Mouse (Mus musculus) CD4-positive, CD25-positive, alpha-beta regulatory T cell, adult 2 months (primary cell): Measurements from ENCODE around the gene Rbm47.

Experiments
- DNase-seq: peaks from one replicate; pipeline ENCODE4 v3.0.0-alpha.2; 2012; ENCODE audit warnings: low read depth, low spot score

Gene Rbm47

GRCm38 (mm10) chr5:66128948-66129347 lies 44.0 kb downstream of the Rbm47 start:
- DNase-seq = no peak

DNA sequence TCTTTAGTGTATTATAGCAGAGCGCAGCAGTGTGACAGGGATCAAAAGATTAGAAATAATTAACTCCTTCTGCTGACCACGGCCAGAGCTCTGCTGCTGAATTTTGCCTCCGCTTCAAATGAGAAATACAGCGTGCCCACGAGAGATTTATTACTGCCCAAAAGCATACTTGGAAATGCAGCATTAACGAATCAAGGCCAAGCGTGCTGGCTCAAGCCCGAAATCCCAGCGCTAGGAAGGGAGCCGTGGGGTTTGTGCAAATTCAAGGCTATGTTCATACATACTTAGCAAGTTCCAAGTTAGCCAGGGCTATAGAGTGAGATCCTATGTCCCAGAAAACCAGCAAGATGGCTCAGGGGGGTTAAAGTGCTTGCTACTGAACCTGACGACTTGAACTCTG lies 47.5 kb downstream of the Rbm47 start:
- DNase-seq = no peak

DNA sequence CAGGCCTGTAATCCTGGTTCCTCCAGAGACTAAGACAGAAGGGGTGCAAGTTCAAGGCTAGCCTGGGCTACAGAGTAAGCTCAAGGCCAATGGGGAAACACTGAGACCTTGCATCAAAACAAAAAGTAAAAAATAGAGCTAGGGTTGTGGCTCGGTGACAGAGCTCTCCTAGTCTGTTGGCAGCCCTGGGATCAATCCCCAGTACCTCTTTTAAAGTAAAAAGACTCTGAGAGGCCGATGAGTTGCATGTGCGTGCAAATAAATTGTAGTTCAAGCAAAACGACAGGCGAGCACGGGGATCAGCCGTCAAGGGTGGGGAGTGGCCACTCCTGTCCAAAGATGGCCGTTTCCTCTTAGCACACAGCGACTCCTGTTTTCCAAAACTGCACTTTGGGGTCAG lies 48.0 kb downstream of the Rbm47 start:
- DNase-seq = no peak

DNA sequence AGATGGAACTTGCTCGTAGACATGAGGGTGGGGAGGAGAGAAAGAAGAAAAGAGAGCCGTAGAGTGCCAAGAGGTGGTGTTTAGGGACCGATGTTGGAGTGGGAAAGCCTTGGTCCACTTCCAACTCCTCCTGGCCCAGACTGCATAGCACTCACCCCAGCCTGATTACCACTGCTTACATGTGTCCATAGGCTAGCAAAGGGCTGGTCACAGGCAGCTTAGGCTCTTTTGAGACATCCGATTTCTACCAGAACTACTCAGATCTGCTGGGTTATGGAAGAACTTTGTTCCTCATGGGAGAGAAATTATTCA lies 48.9 kb downstream of the Rbm47 start:
- no peak for DNase-seq

GRCm38 (mm10) chr5:66123295-66124088 lies 49.4 kb downstream of the Rbm47 start:
- DNase-seq = no peak

- no peak for DNase-seq
Measured at GRCm38 (mm10) chr5:66121255-66121654, 51.7 kb downstream of the Rbm47 start.

- no peak for DNase-seq
Measured at GRCm38 (mm10) chr5:66114751-66115150, 58.2 kb downstream of the Rbm47 start.

- no peak for DNase-seq
Measured at GRCm38 (mm10) chr5:66114208-66114607, 58.7 kb downstream of the Rbm47 start.

DNA sequence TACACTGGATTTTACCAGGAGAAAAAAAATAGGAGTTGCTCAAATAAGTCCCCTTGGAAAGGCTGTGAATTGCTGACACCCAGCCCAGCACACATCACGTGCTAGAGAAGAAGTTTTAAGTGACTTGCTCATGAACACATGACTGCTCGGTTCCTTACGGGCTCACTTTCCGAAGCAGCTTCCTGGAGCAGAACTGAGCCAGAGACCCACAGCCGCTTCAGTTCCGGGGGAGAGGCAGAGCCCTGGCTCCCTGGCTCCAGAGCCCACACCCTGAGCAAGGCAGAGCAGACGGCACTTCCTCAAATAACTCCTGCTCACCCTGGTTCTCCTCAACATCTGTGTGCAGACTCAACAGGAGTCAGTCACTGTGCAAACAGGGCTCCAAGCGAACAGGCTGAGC lies 60.9 kb downstream of the Rbm47 start:
- DNase-seq = no peak

- no peak for DNase-seq
Measured at GRCm38 (mm10) chr5:66106372-66106771, 66.5 kb downstream of the Rbm47 start.

GRCm38 (mm10) chr5:66105946-66106345 lies 67.0 kb downstream of the Rbm47 start:
- no peak for DNase-seq

GRCm38 (mm10) chr5:66105366-66105765 lies 67.6 kb downstream of the Rbm47 start:
- DNase-seq = peak; percentile 24

- DNase-seq = no peak
Measured at GRCm38 (mm10) chr5:66103386-66103785, 69.5 kb downstream of the Rbm47 start.

- DNase-seq = no peak
Measured at GRCm38 (mm10) chr5:66102821-66103220, 70.1 kb downstream of the Rbm47 start.

DNA sequence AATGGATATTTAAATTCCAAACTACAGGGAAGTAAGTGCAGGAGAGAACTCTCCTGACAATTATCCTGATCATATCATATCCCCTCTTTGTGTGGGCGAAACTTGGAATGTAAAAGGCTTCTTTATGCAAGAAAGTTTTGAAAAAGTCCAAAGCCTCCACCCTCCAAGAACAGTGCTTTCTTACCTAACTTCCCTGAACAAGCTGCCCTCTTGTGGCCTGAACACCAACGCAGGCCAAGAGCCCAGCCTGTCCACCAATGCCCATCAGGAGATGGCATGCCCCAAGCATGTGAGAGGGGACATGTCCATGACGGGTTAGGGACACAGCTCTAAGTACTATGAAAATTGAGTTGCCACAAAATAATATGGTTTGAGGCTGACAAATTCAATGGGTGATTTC lies 71.3 kb downstream of the Rbm47 start:
- peak; percentile 26 for DNase-seq

- DNase-seq = no peak
Measured at GRCm38 (mm10) chr5:66100322-66100721, 72.6 kb downstream of the Rbm47 start.

GRCm38 (mm10) chr5:66098094-66098871 lies 74.6 kb downstream of the Rbm47 start:
- DNase-seq = no peak

DNA sequence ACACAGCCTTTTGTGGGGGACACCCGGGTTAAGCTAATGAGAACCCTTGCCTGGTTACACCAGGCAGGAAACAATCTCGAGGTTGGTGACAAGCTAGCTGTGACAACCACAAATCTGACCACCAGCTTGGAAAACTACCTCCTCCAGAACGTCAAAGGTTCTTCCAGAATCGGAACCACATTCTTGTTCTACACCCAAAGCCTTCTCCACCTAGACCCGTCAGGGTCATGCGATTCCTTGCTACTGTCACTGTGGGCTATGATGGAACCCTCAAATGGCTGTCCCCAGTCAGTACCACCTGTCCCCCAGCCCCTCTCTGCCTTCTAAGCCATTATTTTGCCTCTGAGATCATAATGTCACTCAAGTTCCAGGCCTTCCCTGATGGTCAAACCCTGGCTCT lies 76.8 kb downstream of the Rbm47 start:
- DNase-seq = no peak

DNA sequence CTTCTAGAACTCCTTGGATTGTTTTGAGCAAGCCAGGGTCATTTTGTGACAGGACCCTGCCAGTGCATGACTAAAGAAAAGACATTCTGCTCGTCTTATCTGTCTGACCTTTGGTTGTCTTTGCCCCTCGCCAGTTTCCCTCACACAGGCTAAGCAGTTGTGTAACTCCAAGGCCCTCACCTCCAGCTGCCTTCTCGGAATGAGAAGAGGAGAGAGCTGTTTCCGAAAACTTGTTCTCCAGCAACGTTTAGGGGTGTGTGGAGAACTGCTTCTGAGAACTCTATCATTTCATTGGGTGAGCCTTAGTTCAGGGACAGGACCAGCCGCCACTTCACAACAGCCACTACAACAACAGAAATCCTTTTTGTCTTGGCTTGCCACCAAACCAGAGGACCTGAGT lies 77.8 kb downstream of the Rbm47 start:
- no peak for DNase-seq

- DNase-seq = no peak
Measured at GRCm38 (mm10) chr5:66090037-66090436, 82.9 kb downstream of the Rbm47 start.

DNA sequence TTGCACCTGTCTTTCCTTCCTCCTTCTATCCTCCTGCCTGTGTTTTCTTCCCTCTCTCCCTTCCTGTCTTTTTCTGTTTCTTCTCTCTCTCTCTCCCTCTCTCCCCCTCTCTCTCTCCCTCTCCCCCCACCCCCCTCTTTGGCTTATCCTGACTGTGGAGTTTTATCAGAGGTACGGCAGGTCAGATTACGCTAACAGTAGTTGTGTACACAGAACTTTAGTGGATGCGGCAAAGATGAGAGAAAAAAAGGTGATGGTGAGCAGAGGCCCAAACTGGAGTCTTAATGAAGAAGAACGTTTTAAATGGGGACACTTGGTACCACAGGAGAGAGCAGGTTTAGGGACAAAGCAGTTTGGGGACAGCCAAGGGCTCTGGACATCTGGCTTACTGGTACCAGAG lies 83.3 kb downstream of the Rbm47 start:
- DNase-seq = no peak

GRCm38 (mm10) chr5:66088902-66089295 lies 84.0 kb downstream of the Rbm47 start:
- no peak for DNase-seq

GRCm38 (mm10) chr5:66088247-66088901 lies 84.5 kb downstream of the Rbm47 start:
- no peak for DNase-seq
